Mouse (Mus musculus) thymus, postnatal 4 days (tissue): ENCODE measurements at regions not wholly inside any gene's neighbourhood (a gene's known extent, or its start where the extent isn't known, plus 50 kb on each side); places are given as distances from the start of the nearest gene placed in this dataset.

ENCODE experiments used
- DNase-seq: peaks from one replicate; pipeline ENCODE4 v3.0.0; 2021

GRCm38 (mm10) chr6:91619735-91620732, 63.8 kb upstream of the Slc6a6 start:
- DNase-seq: no peak

- no peak for DNase-seq
Observed at GRCm38 (mm10) chr6:91621437-91621836, 62.4 kb upstream of the Slc6a6 start.

DNA sequence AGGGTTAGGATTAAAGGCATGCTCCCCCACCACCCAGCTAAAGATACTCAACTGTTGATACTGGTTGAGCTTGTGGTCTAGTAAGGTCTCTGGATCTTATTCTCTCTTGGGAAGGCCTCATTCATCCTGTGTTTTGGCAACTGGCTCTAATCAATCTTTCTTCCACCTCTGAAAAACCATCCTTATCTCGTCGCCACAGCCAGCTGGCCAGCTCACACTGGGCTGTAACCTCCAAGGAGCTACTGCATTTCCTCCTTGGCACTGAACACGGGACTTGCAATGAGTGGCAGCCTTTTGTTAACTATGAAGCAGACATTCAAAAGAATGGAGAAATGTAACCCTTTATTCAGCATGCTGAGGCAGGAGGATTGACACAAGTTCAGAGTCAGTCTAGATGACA, 61.4 kb upstream of the Slc6a6 start:
- DNase-seq: no peak

DNA sequence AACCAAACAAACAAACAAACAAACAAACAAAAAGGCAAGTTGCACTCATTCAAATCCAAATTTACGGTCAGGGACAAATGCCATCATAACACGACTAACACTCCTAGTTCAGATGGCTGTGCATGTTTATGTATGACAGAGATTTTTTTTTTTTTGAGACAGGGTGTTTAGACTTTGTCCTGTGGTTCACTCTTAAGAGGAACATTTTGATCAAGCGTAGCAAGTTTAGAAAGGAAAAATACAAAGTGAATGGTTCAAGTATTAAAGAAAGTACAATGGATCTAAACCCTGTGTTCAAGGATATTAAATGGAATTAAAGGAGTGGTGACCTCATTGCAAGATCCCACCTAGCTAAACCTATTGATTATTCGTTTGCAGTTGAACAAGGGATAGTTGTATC, 60.2 kb upstream of the Slc6a6 start:
- DNase-seq: no peak

DNA sequence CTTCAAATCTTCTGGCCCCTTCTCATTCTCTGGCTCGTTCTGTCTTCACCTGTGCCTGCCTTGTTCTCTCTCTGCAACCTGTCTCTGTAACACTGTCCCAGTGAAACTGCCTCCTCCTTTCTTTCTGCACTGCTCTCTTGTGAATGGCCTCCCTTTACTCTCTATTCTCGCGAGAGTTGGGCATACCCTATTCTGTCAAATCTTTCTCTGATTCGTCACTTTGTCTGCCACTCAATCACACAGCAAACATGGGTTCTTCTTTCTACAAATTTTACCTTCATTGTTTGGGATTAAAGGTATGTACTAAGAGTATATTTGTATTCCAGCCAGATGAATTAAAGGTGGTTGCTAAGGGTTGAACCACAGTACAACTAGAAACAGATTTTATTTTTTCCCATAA, 54.6 kb upstream of the Slc6a6 start:
- DNase-seq: no peak

- DNase-seq: no peak
Observed at GRCm38 (mm10) chr6:91631261-91631660, 52.6 kb upstream of the Slc6a6 start.
